Mouse (Mus musculus) ES-Bruce4 (cell line): ENCODE measurements at regions not wholly inside any gene's neighbourhood (a gene's known extent, or its start where the extent isn't known, plus 50 kb on each side); places are given as distances from the start of the nearest gene placed in this dataset.

ENCODE experiments used
- CTCF ChIP-seq: IDR thresholded peaks from one replicate; pipeline ENCODE4 v1.8.1; 2011; ENCODE audit warnings: low read depth, low read length
- EP300 ChIP-seq: IDR thresholded peaks from 2 replicates; pipeline ENCODE4 v1.6.1; 2011; ENCODE audit warnings: low read depth, low read length; ENCODE audit not compliant: insufficient read depth
- POLR2A ChIP-seq: IDR thresholded peaks from one replicate; pipeline ENCODE4 v1.8.1; 2011; ENCODE audit warnings: low read length; ENCODE audit not compliant: insufficient read depth

DNA sequence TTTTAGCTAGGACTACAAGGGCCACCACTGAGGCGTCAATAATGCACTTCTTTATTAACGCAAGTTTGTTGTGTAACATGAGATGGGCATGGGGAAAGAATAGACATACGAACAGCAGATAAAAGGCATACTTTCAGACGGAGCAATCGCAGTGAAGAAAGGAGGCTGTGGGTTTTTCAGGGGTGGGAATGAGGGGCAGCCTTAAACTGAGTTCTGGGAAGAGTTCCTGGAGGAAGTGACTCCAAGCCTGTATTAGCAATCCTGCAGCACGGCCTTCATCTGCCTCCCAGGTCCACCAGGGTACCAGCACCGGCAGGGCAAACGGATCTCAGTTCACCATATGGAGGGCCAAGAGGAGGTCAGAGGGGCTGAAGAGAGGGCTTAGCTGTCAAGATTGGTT, 94.6 kb downstream of the Stk35 start:
- TF ChIP-seq CTCF (no peak), POLR2A (no peak), EP300 (no peak)
